Mouse (Mus musculus) small intestine, adult 2 months (tissue): ENCODE data around the gene Cpne2. TPM values are rescaled to one million over a fixed set of nuclear protein-coding genes. Genes with fewer than 3 reads are reported as not detected.

Experiments
- H3K27ac ChIP-seq: fragments of 200-500 bp; 2 replicates; pipeline ENCODE4 v1.5.1; 2012; ENCODE audit warnings: low read depth, low read length, control low read depth, inconsistent platforms; ENCODE audit not compliant: insufficient read depth
- H3K27me3 ChIP-seq: fragments of 200-500 bp; 2 replicates; pipeline ENCODE4 v1.6.1; 2012; ENCODE audit warnings: mild to moderate bottlenecking, moderate library complexity, low read length, inconsistent platforms; ENCODE audit not compliant: control insufficient read depth, insufficient read depth
- H3K36me3 ChIP-seq: fragments of 200-500 bp; 2 replicates; pipeline ENCODE4 v1.6.1; 2012; ENCODE audit warnings: mild to moderate bottlenecking, low read length, control low read depth, inconsistent platforms; ENCODE audit not compliant: control insufficient read depth, insufficient read depth
- H3K4me1 ChIP-seq: fragments of 200-500 bp; 2 replicates; pipeline ENCODE4 v1.6.1; 2012; ENCODE audit warnings: low read length, inconsistent platforms, mixed read lengths; ENCODE audit not compliant: control insufficient read depth, insufficient read depth, insufficient read length
- H3K4me3 ChIP-seq: fragments of 200-500 bp; 2 replicates; pipeline ENCODE4 v1.5.1; 2012; ENCODE audit warnings: low read depth, mild to moderate bottlenecking, control low read depth, inconsistent platforms, low read length, moderate library complexity
- CTCF ChIP-seq: fragments of 200-500 bp; IDR thresholded peaks from 2 replicates; pipeline ENCODE4 v1.5.1; 2012; ENCODE audit warnings: low read depth, mild to moderate bottlenecking, control low read depth, inconsistent platforms, low read length, moderate library complexity, mixed read lengths; ENCODE audit not compliant: insufficient replicate concordance, insufficient read length; ENCODE audit errors: extremely low read depth
- POLR2A ChIP-seq: fragments of 200-500 bp; IDR thresholded peaks from 2 replicates; pipeline ENCODE4 v1.6.1; 2012; ENCODE audit warnings: low read depth, mild to moderate bottlenecking, control low read depth, inconsistent platforms, low read length, moderate library complexity
- WGBS: fragments of 180-500 bp; shearing (Covaris S2); methylation state at CpG from one replicate; pipeline ENCODE4 v1.1.7; 2018; 5-methylcytosine and 5-hydroxymethylcytosine counted together
- polyA plus RNA-seq: library from polyadenylated mRNA; depleted of rRNA; stranded (reverse); fragments of >200 nt; gene quantifications from 2 replicates; pipeline ENCODE4 v1.2.3, GENCODE M21; 2012

Gene Cpne2
- polyA plus RNA-seq, 1 experiment: 108 TPM

DNA sequence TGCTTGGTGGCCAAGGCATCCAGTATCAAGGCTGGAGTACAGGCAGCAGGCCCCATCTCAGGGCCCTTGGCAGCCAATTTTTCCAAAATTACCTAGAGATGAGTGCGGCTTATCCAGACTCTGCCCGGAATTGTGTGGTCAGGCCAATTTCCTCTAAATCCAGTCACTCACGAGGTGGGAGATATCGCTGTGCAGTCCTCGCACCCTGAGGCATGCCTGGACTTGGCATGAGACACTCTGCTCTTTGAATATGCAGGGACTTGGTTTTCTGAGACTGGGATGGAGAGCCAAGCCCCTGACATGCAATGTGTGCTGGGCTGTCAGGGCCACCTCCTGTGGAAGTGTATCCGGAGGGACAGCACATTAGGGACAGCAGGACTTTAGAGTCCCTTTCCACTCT, 33.2 kb downstream of the Cpne2 start:
- no peak overlapping the region for H3K4me3 ChIP-seq
- H3K36me3 ChIP-seq: no peaks in the 10 kb centered on the region; the same call in 1 of the 2 replicates
- H3K27me3 ChIP-seq: no peaks in the 10 kb centered on the region
- WGBS: 87% methylated on average over 6 of the region's 6 CpGs
- TF ChIP-seq POLR2A: no peak
- no peak for TF ChIP-seq CTCF
- H3K4me1 ChIP-seq: no peaks in the 10 kb centered on the region
- no peak overlapping the region for H3K27ac ChIP-seq

GRCm38 (mm10) chr8:94566446-94567158, 33.8 kb downstream of the Cpne2 start:
- H3K4me1 ChIP-seq: no peaks in the 10 kb centered on the region
- no peak overlapping the region for H3K4me3 ChIP-seq
- no peak for TF ChIP-seq POLR2A
- no peak for TF ChIP-seq CTCF
- no peaks in the 10 kb centered on the region; the same call in 1 of the 2 replicates for H3K36me3 ChIP-seq
- 49% methylated on average over 15 of the region's 15 CpGs for WGBS
- no peaks in the 10 kb centered on the region for H3K27me3 ChIP-seq
- H3K27ac ChIP-seq: no peak overlapping the region

GRCm38 (mm10) chr8:94567159-94567849, 34.5 kb downstream of the Cpne2 start:
- Histone ChIP-seq H3K36me3 (peaks cover 1% of the 10 kb centered on the region), H3K4me3 (no peak overlapping the region), H3K27ac (no peak overlapping the region), H3K27me3 (no peaks in the 10 kb centered on the region), H3K4me1 (no peaks in the 10 kb centered on the region)
- TF ChIP-seq CTCF (no peak), POLR2A (no peak)
- 84% methylated on average over 8 of the region's 8 CpGs for WGBS

DNA sequence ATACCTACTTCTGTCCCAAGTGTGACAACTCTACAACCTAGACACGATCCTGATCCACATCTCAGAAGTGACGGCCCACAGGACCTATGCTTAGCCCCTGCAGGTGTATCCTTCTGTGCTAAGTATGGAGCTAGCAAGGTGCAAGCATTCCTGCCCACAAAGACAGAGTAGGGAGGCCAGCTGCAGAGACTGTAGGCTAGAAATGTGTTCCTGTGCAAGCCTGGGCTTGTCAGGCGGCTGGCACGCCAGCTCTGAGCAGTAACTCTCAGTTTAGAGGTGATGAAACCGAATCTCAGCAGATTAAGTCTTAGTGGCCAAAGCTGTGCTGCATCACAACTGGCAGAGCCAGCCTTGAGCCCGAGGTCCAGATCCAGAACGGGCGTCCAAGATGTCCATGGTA, 35.3 kb downstream of the Cpne2 start:
- no peaks in the 10 kb centered on the region for H3K27me3 ChIP-seq
- H3K36me3 ChIP-seq: peaks cover 2% of the 10 kb centered on the region
- 91% methylated on average over 8 of the region's 8 CpGs for WGBS
- TF ChIP-seq CTCF (no peak), POLR2A (no peak)
- no peak overlapping the region for H3K27ac ChIP-seq
- H3K4me3 ChIP-seq: no peak overlapping the region
- no peaks in the 10 kb centered on the region for H3K4me1 ChIP-seq

DNA sequence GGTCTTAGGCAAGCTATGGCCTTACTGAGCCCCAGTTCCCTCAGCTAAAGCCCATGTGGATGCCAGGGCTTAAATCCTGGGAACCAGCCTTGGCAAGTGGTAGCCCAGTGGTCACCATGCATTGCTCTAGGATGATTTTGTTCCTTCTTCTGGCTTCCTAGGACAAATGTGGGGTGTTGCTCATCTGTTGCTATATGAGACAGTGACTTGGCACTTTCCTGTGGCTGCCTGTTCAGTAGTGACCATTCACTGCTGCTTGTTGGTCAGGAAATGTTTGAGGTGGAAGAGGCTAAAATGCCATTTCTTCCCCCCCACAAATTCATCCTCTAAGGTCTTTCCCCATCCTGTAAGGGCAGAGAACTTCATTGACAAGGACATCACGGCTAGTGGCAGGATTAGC, 36.6 kb downstream of the Cpne2 start:
- WGBS: 63% methylated on average over 1 of the region's 1 CpGs
- TF ChIP-seq CTCF (no peak), POLR2A (no peak)

DNA sequence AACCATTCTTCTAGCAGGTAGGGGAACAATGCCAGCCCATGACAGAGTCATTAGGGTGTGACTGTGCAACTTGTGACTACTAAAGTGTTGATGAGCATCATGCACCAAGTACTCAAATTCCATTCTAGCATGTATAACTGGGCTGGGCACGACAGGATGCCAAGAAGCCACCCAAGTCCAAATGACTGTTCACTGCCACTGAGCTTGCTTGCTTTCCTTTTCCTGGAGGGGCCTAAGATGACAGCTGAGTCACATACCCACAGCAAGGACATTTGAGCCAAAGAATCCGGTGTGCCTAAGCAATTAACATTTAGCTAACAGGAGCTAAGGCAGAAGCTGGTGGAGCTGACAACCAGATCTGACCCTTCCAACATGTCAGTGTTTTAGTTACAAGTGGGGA, 39.1 kb downstream of the Cpne2 start:
- Histone ChIP-seq H3K27me3 (no peaks in the 10 kb centered on the region), H3K4me3 (no peak overlapping the region), H3K36me3 (peaks cover 35% of the 10 kb centered on the region), H3K27ac (no peak overlapping the region), H3K4me1 (no peaks in the 10 kb centered on the region)
- WGBS: 60% methylated on average over 2 of the region's 2 CpGs
- TF ChIP-seq CTCF: no peak

More for the DNA sequence above, 36.6 kb downstream of the Cpne2 start:
- no peaks in the 10 kb centered on the region for H3K4me1 ChIP-seq
- no peak overlapping the region for H3K27ac ChIP-seq
- no peaks in the 10 kb centered on the region for H3K27me3 ChIP-seq
- H3K4me3 ChIP-seq: no peak overlapping the region
- H3K36me3 ChIP-seq: peaks cover 12% of the 10 kb centered on the region

- TF ChIP-seq POLR2A (no peak), CTCF (no peak)
- no peaks in the 10 kb centered on the region for H3K4me1 ChIP-seq
- no peak overlapping the region for H3K4me3 ChIP-seq
- H3K27ac ChIP-seq: no peak overlapping the region
- peaks cover 56% of the 10 kb centered on the region for H3K36me3 ChIP-seq
- WGBS: 83% methylated on average over 16 of the region's 16 CpGs
- H3K27me3 ChIP-seq: no peaks in the 10 kb centered on the region
These were observed 41.5 kb downstream of the Cpne2 start for GRCm38 (mm10) chr8:94574159-94574907.
